Mouse (Mus musculus): ENCODE measurements around the gene Slc7a11. TPM values are rescaled to one million over a fixed set of nuclear protein-coding genes. Genes with fewer than 3 reads are reported as not detected.

The Slc7a11 gene
- polyA plus RNA-seq, 2 experiments, result 0.15 TPM

DNA sequence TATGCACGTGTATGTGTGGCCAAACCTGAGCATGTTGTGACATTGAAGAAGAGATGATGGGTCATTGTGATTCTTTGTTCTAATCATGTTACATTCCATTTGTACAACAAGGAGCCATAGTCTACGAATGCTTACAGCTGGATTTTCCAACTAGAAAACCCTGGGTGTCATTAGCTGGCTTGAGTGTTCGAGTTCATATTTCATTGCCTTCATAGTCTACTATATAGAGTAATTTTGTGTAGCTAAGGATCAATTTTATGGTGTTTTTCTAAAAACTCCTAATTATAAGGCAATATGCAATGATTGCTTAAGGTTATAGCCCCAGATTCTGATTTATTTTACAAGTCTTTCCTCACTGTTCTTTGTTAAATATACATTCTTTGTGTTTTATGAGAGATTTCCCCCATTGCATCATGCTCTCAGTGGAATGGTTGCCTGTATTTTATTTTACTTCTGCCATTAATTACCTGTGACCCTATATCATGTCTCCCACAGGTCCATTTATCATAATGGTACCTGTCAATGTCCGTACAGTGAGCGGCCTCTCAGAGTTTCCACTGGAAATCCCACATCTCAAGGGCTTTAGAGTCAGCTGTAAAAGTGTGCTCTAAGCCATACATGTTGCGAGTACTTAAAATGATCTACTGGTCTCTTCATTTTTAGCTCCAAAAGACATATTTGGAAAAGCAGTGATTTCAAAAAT is 193.7 kb downstream of the Slc7a11 start:
- no peaks in the 10 kb centered on the region for H3K36me3 ChIP-seq (replicated peaks; ENCODE audit: control insufficient read depth, insufficient read depth, low read depth)
- TF ChIP-seq CTCF (IDR thresholded peaks at IDR 0.05; ENCODE audit: low read depth), result no peak
- no peak for TF ChIP-seq EP300 (IDR thresholded peaks at IDR 0.05; ENCODE audit: low read depth)
- H3K4me1 ChIP-seq (replicated peaks; ENCODE audit: control insufficient read depth in 2 of 2, insufficient read depth in 2 of 2, low read length in 1 of 2), result no peaks in the 10 kb centered on the region
- H3K4me3 ChIP-seq (ENCODE audit: insufficient read depth in 1 of 2, low read depth in 2 of 2, low read length in 2 of 2), result no peak overlapping the region
- no peak overlapping the region for H3K4me2 ChIP-seq (ENCODE audit: low read depth)
- no peak overlapping the region for H3K27ac ChIP-seq
- ATAC-seq (ENCODE audit: insufficient read depth) (no peak), DNase-seq (ENCODE audit: low read depth in 3 of 3, low spot score in 3 of 3) (no peak)
- H3K27me3 ChIP-seq (ENCODE audit: control insufficient read depth, insufficient read depth, low read length), result no peaks in the 10 kb centered on the region
- no peak overlapping the region for H3K9ac ChIP-seq (replicated peaks)
- 52% methylated on average over 6 of the region's 6 CpGs for WGBS (ENCODE audit: insufficient replicate concordance)
- no peaks in the 10 kb centered on the region for H3K9me3 ChIP-seq (ENCODE audit: control insufficient read depth, low read length)

DNA sequence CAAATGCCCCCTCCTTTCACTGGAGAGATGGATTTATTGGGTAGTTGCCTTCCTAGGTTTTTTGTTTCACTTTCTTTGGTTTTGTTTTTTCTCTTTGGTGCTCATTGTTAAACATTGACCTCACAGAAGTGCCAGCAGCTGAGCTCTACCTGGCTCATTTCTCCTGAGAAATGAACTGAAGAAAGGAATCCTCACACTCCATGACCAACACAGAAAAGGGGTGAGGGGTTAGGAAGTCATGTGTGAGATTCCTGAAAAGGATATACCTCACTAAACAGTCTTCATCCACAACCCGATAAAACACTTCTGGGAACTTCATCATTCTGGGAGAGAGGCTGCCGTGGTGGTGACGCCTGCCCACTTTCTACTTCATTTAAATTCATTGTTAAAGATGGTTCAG is 207.4 kb downstream of the Slc7a11 start:
- no peak overlapping the region for H3K4me3 ChIP-seq (ENCODE audit: insufficient read depth in 1 of 2, low read depth in 2 of 2, low read length in 2 of 2)
- no peaks in the 10 kb centered on the region for H3K27me3 ChIP-seq (ENCODE audit: control insufficient read depth, insufficient read depth, low read length)
- 66% methylated on average over 3 of the region's 3 CpGs for WGBS (ENCODE audit: insufficient replicate concordance)
- ATAC-seq (ENCODE audit: insufficient read depth), result no peak
- no peak for TF ChIP-seq CTCF (IDR thresholded peaks at IDR 0.05; ENCODE audit: low read depth)
- TF ChIP-seq EP300 (IDR thresholded peaks at IDR 0.05; ENCODE audit: low read depth), result no peak
- no peak for DNase-seq (ENCODE audit: low read depth in 3 of 3, low spot score in 3 of 3)
- H3K4me2 ChIP-seq (ENCODE audit: low read depth), result no peak overlapping the region
- no peak overlapping the region for H3K27ac ChIP-seq
- H3K9me3 ChIP-seq (ENCODE audit: control insufficient read depth, low read length), result no peaks in the 10 kb centered on the region
- H3K36me3 ChIP-seq (replicated peaks; ENCODE audit: control insufficient read depth, insufficient read depth, low read depth), result no peaks in the 10 kb centered on the region
- H3K9ac ChIP-seq (replicated peaks), result no peak overlapping the region
- no peaks in the 10 kb centered on the region for H3K4me1 ChIP-seq (replicated peaks; ENCODE audit: control insufficient read depth in 2 of 2, insufficient read depth in 2 of 2, low read length in 1 of 2)

DNA sequence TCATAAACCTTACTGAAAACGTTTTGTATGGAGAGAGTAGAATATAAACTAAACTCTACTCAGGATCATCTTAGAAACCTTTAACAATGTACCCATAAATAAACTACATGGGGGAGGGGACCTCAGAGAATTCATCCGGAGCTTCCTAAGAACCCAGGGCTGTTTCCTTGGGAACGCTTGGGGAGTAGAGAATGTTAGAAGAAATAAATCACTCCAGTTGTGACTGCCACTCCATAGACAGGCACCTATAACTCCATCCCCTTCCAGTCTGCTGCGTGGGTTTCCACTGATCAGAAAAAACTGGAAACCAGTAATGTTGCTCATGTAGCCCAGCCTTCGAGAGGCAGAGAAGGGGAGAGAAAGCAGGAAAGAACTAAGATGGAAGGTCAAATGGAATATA is 210.3 kb downstream of the Slc7a11 start:
- Histone ChIP-seq H3K4me3 (ENCODE audit: insufficient read depth in 1 of 2, low read depth in 2 of 2, low read length in 2 of 2) (no peak overlapping the region), H3K27me3 (ENCODE audit: control insufficient read depth, insufficient read depth, low read length) (no peaks in the 10 kb centered on the region), H3K4me1 (replicated peaks; ENCODE audit: control insufficient read depth in 2 of 2, insufficient read depth in 2 of 2, low read length in 1 of 2) (no peaks in the 10 kb centered on the region), H3K9me3 (ENCODE audit: control insufficient read depth, low read length) (no peaks in the 10 kb centered on the region), H3K27ac (no peak overlapping the region), H3K4me2 (ENCODE audit: low read depth) (no peak overlapping the region), H3K9ac (replicated peaks) (no peak overlapping the region), H3K36me3 (replicated peaks; ENCODE audit: control insufficient read depth, insufficient read depth, low read depth) (no peaks in the 10 kb centered on the region)
- WGBS (ENCODE audit: insufficient replicate concordance), result 36% methylated on average over 5 of the region's 5 CpGs
- ATAC-seq (ENCODE audit: insufficient read depth) (no peak), DNase-seq (ENCODE audit: low read depth in 3 of 3, low spot score in 3 of 3) (no peak)
- no peak for TF ChIP-seq EP300 (IDR thresholded peaks at IDR 0.05; ENCODE audit: low read depth)
- no peak for TF ChIP-seq CTCF (IDR thresholded peaks at IDR 0.05; ENCODE audit: low read depth)

DNA sequence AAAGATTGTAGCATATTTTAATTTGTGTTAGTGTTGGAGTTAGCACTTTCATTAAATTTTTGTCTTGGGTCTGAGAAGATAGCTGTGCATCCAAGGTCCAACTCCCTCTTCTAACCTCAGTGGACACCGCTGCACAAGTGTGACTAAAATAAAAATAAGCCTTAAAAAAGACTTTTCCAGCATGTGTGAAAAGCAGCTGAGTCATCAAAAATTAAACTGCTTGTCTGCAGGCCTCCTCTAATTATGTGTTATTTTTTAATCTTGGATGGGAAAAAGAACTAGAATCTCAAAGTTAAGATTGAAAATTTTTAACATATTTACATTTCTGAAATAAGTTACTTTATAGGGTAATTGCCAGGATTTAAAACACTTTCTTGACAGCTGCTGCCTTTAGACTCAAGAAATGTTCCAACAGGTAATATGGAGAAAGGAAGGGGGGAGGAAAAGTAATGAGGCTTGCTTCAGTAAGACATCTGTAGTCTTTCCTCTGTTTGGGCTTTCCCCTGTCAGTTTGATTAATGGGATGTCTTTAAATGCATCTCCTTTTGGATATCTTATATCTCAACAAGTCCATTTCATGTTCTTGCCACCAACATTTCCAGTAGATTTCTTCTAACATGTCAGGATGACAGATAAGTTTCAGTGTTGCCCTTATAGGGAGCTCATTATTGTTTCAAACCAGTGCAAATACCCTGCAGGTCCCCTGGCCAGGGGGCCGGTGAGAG is 218.9 kb downstream of the Slc7a11 start:
- H3K9ac ChIP-seq (replicated peaks), result no peak overlapping the region
- H3K27me3 ChIP-seq (ENCODE audit: control insufficient read depth, insufficient read depth, low read length), result no peaks in the 10 kb centered on the region
- TF ChIP-seq CTCF (IDR thresholded peaks at IDR 0.05; ENCODE audit: low read depth) (no peak), EP300 (IDR thresholded peaks at IDR 0.05; ENCODE audit: low read depth) (no peak)
- H3K36me3 ChIP-seq (replicated peaks; ENCODE audit: control insufficient read depth, insufficient read depth, low read depth), result no peaks in the 10 kb centered on the region
- no peak overlapping the region for H3K4me2 ChIP-seq (ENCODE audit: low read depth)
- ATAC-seq (ENCODE audit: insufficient read depth), result no peak
- WGBS (ENCODE audit: insufficient replicate concordance), result 51% methylated on average over 2 of the region's 2 CpGs
- H3K27ac ChIP-seq, result no peak overlapping the region
- H3K9me3 ChIP-seq (ENCODE audit: control insufficient read depth, low read length), result no peaks in the 10 kb centered on the region
- DNase-seq (ENCODE audit: low read depth in 3 of 3, low spot score in 3 of 3), result no peak
- no peaks in the 10 kb centered on the region for H3K4me1 ChIP-seq (replicated peaks; ENCODE audit: control insufficient read depth in 2 of 2, insufficient read depth in 2 of 2, low read length in 1 of 2)
- H3K4me3 ChIP-seq (ENCODE audit: insufficient read depth in 1 of 2, low read depth in 2 of 2, low read length in 2 of 2), result no peak overlapping the region

DNA sequence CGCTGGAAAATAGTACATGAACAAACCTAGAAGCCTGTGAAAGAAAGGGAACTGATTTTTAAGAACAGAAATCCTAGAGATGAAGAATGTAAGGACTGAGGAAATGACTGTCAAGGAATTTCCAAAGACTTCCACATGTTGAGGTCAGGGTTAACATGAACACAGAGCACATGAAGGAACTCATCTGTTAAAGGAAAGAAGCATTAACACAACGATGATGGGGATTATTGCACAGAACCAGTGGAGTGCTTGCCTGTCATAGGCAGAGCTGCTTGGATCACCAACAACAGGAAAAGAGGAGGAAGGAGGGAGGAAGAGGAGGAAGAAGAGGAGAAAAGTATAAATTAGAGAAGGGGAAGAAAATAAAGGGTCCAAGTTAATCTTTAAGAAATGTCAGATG is 223.0 kb downstream of the Slc7a11 start:
- 42% methylated on average over 2 of the region's 2 CpGs for whole genome bisulfite sequencing (ENCODE audit: insufficient replicate concordance)
- Histone ChIP-seq H3K27ac (no peak overlapping the region), H3K4me2 (ENCODE audit: low read depth) (no peak overlapping the region), H3K9ac (replicated peaks) (no peak overlapping the region), H3K27me3 (ENCODE audit: control insufficient read depth, insufficient read depth, low read length) (no peaks in the 10 kb centered on the region), H3K4me3 (ENCODE audit: insufficient read depth in 1 of 2, low read depth in 2 of 2, low read length in 2 of 2) (no peak overlapping the region), H3K9me3 (ENCODE audit: control insufficient read depth, low read length) (no peaks in the 10 kb centered on the region), H3K4me1 (replicated peaks; ENCODE audit: control insufficient read depth in 2 of 2, insufficient read depth in 2 of 2, low read length in 1 of 2) (no peaks in the 10 kb centered on the region), H3K36me3 (replicated peaks; ENCODE audit: control insufficient read depth, insufficient read depth, low read depth) (no peaks in the 10 kb centered on the region)
- TF ChIP-seq CTCF (IDR thresholded peaks at IDR 0.05; ENCODE audit: low read depth) (no peak), EP300 (IDR thresholded peaks at IDR 0.05; ENCODE audit: low read depth) (no peak)
- ATAC-seq (ENCODE audit: insufficient read depth) (no peak), DNase-seq (ENCODE audit: low read depth in 3 of 3, low spot score in 3 of 3) (no peak)

Measured in liver, embryonic 14.5 days (tissue).